Mouse (Mus musculus) kidney, adult 2 months (tissue): ENCODE data around the gene Crybg1.

ENCODE experiments used
- CTCF ChIP-seq: fragments of 200-500 bp; conservative IDR thresholded peaks from 2 replicates; pipeline ENCODE4 v1.5.1; 2011; ENCODE audit warnings: low read depth, mild to moderate bottlenecking, control low read depth, low read length, moderate library complexity, mixed read lengths; ENCODE audit not compliant: insufficient read depth, insufficient read length
- POLR2A ChIP-seq: fragments of 200-500 bp; IDR thresholded peaks from one replicate; pipeline ENCODE4 v1.6.1; 2011; ENCODE audit warnings: low read depth, low read length, control low read depth

- TF ChIP-seq CTCF = no peak
- TF ChIP-seq POLR2A = no peak
Measured at GRCm38 (mm10) chr10:44114611-44115010, 34.0 kb downstream of the Crybg1 start.
